Mouse (Mus musculus) brown adipose tissue, adult 24 weeks (tissue): ENCODE results near the gene Zfp652. TPM values are rescaled to one million over a fixed set of nuclear protein-coding genes. Genes with fewer than 3 reads are reported as not detected.

Experiments used
- H3K27ac ChIP-seq: fragments of 200-500 bp; replicated peaks from 2 replicates; pipeline ENCODE4 v1.5.1; 2012; ENCODE audit warnings: low read depth, mild to moderate bottlenecking, low read length
- H3K4me1 ChIP-seq: fragments of 200-500 bp; 2 replicates; pipeline ENCODE4 v1.6.1; 2012; ENCODE audit warnings: low read length, mixed read lengths; ENCODE audit not compliant: control insufficient read depth, insufficient read depth, insufficient read length
- H3K4me3 ChIP-seq: fragments of 200-500 bp; 2 replicates; pipeline ENCODE4 v1.5.1; 2012; ENCODE audit warnings: low read depth, mild to moderate bottlenecking, low read length, moderate library complexity; ENCODE audit not compliant: insufficient read depth
- polyA plus RNA-seq: library from polyadenylated mRNA; stranded (reverse); fragments of >200 nt; gene quantifications from 2 replicates; pipeline ENCODE4 v1.2.4, GENCODE M21; 2012; ENCODE audit not compliant: missing spikeins, insufficient read depth, insufficient read length

The Zfp652 gene
- polyA plus RNA-seq, 1 experiment = 12.0 TPM

DNA sequence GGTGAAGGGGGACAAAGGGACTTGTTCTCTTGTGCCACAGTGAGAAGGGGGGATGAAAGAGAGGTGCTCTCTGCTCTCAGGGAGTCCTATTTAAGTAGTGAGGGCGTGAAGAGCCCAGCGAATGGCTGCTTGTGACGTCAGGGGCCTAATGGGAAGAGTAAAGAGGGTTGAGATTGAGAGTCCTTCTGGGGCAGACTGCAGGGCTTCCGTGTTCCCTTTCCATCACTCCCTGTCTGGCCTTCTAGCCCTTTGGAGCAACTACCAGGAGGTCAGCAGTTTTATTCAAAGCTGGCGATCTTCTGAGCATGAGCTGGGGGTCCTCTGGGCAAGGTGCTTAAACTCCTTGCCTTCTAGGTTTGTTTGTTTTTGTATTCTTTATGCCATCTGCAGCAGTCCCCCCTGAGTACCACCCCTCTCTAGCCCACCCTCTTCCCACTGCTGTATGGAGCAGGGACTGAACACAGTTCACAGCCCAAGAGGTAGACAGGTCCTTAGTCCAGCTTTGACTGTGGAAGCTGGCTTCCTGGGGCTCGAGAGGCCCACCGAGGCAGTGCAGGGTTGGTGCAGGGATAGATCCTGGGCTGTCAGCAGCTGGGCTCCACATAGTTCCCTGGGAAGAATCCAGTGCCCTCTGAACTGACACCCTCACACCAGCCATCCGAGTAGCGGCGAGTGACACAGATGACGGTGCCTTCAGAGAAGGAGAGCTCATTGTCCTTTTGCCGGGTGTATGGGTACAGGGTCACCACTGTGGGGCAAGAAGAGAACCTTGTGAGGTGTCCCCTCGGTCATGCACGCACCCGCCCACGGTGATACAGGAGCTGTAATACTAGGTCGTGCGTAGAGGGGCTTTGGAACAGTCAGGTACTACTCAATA, 119.9 kb downstream of the Zfp652 start:
- Histone ChIP-seq H3K27ac (0 out of 2 replicates have a peak overlapping the region, but pooled peaks have one; percentile 6), H3K4me3 (no peak overlapping the region), H3K4me1 (peaks cover 41% of the 10 kb centered on the region)

DNA sequence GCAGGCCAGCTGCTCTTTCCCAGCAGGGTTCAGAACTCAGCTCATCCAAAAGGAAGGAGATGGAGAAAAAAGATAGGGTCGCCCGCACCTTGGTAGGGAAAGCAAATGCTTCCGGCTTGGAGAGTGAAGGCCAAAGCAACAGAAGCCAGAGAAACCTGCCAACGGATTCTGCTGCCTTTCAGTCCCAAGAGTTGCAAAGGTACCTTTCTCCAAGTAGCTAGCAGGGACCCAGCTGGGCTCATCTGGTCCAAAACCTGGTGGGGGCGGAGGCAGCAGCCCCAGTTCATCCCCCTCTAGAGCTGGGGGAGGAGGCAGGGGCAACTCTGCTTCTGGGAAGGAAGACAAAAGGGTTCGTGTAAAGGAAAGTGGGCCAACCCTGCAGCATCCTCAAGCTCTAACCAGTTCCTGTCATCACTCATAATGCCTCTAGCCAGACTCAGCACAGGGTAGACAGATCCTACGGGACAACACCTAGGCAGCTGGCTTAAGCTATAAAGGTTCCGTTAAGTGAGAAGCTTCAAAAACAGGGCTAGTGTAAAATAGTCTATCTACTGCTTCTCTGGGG, 120.6 kb downstream of the Zfp652 start:
- peaks cover 46% of the 10 kb centered on the region for H3K4me1 ChIP-seq
- no peak overlapping the region for H3K27ac ChIP-seq
- H3K4me3 ChIP-seq = no peak overlapping the region

DNA sequence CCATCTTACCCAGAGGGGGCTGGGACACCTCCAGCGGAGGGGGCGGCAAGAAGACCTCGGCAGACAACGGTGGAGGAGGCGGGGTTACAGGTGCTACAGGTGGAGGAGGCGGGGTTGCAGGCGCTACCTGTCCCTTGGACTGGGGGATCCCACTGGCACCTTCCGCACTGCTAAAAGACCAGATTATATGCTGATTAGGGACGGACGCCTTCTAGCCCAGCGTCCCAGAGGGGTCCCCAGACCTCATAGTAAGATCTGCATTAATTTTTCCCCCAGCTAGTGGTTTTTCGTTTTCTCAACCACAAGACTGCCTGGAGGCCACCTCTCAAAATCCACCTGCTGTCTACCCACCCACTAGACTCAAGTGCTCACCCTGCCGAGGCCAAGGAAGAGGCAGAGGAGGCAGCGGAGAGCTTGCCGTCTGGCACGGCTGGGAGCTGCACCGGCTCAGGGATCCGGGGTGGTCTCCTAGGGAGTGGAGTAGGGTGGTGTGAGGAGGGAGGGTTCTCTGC, 121.2 kb downstream of the Zfp652 start:
- H3K4me1 ChIP-seq = peaks cover 52% of the 10 kb centered on the region
- H3K4me3 ChIP-seq = no peak overlapping the region
- peak overlapping the region; percentile 90; the same call in 1 of the 2 replicates for H3K27ac ChIP-seq

DNA sequence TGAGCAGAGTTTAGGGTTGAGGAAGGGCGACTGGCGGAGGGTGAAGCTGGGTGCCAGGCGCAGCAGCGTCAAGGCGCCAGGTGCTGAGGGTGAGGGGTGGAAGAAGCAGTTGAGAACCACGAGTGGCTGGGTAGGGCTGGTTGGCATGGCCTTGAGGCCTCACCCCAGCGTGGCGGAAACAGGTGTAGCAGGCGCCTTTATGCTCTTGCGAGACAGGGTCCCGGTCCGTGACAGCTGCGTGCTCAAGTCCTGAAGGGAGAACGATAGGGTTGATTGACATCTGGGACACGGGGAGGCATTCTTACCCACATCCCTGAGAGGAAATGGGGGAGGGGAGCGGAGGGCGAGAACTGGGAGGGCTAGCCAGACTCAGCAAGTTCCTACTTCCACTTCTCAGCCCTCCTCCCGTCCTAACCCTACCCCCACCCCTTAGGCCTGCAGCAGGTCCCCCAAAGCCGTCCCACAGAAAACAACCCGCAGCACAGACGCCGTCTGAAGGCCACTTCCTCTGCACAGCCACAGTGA, 121.7 kb downstream of the Zfp652 start:
- Histone ChIP-seq H3K27ac (peak overlapping the region; percentile 90; the same call in 1 of the 2 replicates), H3K4me3 (no peak overlapping the region), H3K4me1 (peaks cover 57% of the 10 kb centered on the region)

DNA sequence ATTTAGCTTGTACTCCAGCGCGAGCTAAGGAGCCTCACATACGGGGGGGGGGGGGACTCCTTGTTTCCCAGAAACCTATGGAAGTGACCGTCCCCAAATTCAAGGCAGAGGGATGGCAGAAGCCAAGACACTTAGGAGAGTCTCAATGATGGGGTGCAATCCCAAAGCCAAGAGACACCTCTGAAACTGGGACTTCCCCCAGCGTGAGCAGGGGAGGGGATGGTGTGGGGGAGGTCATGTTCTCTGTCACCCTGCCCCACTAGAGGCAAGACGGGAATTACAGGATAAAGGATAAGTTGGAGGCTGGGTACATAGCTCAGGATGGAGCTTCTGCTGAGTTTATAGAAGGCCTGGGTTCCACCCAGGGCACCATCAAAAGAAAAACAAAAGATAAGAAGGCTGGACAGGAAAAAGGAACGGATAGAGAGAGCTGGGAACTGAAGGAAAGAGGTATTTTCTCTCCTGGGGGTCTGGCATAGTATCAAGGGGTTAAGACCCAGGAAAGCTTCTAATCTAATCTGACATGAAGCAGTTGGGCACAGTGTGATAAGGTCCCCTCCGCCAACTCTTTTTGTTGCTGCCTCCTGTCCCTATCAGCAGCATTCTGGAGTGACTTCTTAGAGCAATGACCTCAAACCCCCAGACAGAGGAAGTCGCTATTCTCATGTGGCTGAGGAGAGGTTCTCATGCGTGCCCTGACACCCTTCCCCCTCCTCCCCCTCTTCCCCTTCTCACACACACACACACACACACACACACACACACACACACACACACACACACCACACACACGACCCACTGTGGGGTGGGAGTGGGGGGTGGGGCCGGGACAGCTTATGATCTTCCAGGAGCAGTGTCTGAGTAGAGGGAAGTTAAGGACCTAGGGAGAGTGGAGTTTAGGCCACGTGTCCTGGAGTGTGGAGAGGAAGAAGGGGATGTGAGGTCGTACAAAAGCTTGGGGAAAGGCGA, 122.6 kb downstream of the Zfp652 start:
- H3K4me1 ChIP-seq = peaks cover 55% of the 10 kb centered on the region

DNA sequence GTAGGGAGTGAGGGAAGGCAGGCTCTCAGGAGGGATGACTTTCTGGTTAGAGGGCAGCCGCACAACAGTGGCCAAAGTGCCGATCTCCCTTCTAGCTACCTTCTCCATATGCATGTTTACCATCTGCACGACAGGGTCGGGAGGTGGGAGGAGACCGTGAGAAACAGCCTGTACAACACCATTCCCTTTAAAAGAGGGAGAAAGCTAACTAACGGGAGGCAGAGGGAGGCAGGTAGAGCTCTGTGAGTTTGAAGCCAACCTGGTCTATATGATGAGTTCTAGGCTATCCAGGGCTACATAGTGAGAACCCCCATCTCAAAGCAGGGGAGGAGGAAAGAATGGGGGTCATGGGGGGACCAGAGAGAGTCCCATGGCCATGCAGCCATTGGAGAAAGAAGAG, 123.4 kb downstream of the Zfp652 start:
- peaks cover 50% of the 10 kb centered on the region for H3K4me1 ChIP-seq
- no peak overlapping the region for H3K4me3 ChIP-seq
- H3K27ac ChIP-seq = peak overlapping the region; percentile 90

More for the DNA sequence above, 122.6 kb downstream of the Zfp652 start:
- no peak overlapping the region for H3K4me3 ChIP-seq
- peak overlapping the region; percentile 90 for H3K27ac ChIP-seq

DNA sequence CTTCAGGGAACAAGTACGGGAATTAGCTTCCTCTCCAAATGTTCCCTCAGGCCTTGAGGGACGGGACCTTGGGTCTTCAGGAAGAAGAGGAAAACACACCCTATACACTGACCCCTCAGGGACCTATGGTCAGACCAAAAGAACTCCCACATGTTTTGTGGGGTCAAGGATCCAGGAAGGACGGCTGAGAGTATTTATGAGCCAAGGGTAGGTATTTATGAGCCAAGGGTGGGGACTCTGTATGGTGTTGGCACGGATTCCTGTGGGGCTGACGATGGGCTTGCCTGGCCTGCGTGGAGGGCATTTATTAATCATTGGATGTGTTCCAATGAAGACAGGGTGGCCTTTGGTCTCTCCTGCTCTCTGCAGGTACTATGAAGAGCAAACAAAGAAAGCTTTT, 124.0 kb downstream of the Zfp652 start:
- no peak overlapping the region for H3K4me3 ChIP-seq
- H3K27ac ChIP-seq = peak overlapping the region; percentile 90
- peaks cover 45% of the 10 kb centered on the region for H3K4me1 ChIP-seq

DNA sequence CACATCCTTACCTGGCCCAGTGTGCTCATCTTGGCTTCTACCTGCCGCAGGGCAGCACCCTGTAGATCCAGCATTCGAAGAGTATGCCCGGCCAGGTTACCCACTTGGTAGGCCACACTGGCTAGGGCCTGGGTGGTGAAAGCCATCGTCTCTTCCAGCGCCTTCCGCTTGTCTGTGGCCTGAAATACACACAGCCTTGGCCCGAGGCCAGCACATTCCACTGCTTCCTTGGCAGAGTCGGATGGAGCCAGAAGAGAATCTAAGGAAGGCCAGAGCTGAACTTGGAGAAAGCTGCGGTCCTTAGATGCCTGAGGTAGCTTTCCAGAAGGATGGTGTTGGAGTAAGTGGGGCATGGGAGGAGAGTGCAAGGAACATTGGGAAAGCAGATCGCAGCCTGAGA, 124.6 kb downstream of the Zfp652 start, which contains the start of gene Gngt2:
TSS of gene Gngt2 (plus strand) at position 158 of the 400 bp plus-strand sequence.
- Histone ChIP-seq H3K27ac (peak within 1 kb of the TSS; percentile 90), H3K4me3 (no peak within 1 kb of the TSS)

DNA sequence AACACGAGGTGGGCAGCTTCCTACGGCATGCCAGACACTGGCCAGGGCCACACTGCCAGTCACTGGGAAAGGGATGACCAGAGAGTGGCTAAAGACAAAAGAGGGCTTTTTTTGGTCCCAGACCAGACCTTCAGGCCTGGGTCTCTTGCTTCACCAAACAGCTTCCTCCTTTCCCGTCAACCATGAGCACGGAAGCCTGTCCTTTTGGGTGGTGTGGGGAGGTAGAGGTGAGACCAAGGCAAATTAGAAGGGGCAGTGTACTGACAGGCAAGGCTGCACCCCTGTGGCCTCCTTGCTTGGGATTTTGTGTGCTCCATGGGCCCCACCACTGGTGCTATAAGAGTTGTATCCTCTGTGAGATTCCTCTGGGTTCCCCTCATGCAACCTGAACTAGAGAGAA, 126.1 kb downstream of the Zfp652 start:
- H3K4me1 ChIP-seq = peaks cover 52% of the 10 kb centered on the region
- no peak overlapping the region for H3K4me3 ChIP-seq
- peak overlapping the region; percentile 76 for H3K27ac ChIP-seq

More for the DNA sequence above, 124.6 kb downstream of the Zfp652 start, which contains the start of gene Gngt2:
- H3K4me1 ChIP-seq = peaks cover 44% of the 10 kb centered on the region

DNA sequence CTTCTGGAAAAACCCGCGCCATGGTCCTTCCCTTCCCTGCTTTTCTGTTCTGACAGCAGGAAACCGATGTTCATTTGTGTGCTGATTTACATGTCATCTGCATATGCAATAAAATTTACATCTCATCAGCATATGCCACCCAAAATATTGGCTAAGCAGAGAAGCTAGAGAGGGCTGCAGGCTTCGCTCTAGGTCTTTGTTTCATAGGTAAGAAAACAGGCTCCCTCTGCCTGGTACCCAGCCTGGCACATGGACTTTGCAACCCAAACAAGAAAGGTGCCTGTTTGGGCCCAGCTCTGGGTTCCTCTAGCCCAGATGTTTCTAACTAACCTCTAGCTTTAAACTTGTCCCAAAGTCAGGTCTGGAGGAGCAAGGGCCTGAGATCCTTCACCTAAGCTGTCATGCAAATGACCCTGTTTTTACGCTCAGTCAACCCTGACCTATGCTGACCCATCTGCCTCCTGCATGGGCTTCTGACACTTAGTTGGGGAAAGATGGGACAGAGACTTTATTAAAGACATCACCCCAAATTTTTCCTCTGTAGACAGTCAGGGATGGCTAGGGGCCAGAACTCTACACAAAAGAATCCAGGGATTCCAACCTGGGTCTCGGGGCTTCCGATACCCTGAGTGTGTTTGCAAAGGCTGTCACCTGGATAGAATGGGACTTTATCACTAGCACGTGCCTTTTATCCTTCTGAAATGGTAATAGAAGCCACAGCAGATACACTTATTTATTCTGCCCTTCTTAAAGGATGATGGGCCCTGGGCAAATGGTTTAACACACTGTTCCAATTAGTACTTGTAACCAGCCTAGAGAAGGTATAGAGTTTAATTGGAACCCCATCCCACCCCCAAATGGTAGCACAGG, 126.8 kb downstream of the Zfp652 start:
- H3K4me1 ChIP-seq = peaks cover 50% of the 10 kb centered on the region
- H3K27ac ChIP-seq = peak overlapping the region; percentile 76
- 0 out of 2 replicates have a peak overlapping the region, but pooled peaks have one; percentile 8 for H3K4me3 ChIP-seq

DNA sequence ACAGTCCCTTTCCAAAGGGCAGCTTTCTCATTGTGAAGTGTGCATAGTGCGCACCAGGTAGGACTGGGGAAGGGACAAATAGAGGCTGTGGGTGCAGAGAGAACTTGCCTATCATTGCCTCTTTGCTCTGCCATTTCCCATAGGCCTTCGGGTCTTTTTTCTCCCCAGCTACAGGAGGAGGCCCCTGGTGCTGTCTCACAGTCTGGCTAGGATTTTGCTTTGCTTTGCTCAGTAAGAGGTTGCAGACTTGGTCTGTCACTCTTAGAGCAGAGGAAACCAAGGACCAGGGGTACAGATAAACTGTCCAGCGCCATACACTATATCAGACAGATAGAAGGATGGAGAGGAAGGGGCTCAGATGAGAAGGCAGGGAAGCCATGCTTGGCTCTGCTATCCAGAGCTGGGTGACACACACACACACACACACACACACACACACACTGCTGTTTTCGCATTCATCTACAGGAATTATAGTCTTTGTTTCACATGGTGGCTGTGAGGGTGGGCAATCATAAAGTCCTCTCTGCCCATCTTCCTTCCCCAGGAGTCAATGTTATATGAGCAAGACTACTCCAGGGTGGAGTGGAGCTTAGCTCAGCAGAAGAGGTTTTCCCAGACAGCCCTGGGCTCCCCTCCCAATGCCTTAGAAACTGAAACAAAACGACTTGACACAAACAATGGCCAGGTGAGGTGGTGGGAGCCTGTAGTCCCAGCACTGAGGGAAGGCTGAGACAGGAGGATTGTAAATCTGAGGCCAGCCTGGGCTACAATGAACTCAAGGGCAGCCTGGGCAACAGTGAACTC, 128.4 kb downstream of the Zfp652 start:
- H3K4me3 ChIP-seq = peak overlapping the region; percentile 75
- H3K27ac ChIP-seq = peak overlapping the region; percentile 91
- H3K4me1 ChIP-seq = peaks cover 44% of the 10 kb centered on the region

DNA sequence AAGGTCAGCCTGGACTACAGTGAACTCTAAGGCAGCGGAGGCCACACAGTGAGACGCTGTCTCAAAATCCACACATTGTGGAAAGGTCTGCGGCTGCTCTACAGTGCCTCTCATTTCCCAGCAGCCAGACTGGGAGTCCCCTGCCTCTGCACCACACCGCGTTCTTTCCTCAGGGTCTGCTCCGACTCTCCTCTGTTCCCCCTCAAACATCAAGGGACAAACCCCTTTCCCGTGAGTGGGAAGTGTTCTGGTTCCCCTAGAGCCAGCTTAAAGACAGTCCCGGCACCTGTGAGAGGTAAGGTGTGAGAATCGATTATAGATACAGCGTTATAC, 129.0 kb downstream of the Zfp652 start:
- Histone ChIP-seq H3K27ac (peak overlapping the region; percentile 91), H3K4me1 (peaks cover 43% of the 10 kb centered on the region), H3K4me3 (peak overlapping the region; percentile 75)

DNA sequence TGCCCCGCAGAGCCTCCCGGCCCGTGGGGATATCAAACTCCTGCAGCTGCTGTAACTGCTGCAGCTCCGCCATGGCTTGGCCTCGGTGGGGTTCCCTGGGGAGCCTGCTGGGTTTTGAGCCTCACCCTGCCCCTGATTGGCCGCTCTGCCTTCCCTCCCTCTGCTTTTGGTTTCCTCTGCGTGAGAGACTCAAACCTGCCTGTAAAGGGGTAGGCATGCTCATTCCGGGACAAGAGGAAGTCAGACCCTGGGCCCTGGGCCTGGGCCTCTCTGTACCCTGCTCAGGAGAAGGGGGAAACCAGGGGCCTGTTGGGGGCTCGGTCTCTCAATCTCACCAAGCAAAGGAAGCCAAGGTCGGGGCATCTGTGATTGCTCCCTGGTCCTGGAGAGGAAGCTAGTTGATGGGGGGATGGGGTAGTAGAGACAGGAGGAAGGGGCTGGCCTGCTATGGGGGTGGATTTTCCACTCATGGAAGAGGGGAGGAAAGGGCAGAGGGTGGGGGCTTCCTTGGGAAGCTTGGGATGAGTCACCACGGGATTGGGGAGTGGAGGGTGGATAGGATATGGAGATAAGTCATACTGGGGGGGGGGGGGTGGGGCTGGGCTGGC, 129.7 kb downstream of the Zfp652 start, which contains the start of gene Abi3:
TSS of gene Abi3 (minus strand) at position 403 of the 608 bp plus-strand sequence.
- Histone ChIP-seq H3K4me3 (peak within 1 kb of the TSS; percentile 75), H3K27ac (peak within 1 kb of the TSS; percentile 97), H3K4me1 (peaks cover 43% of the 10 kb centered on the region)
